Mouse (Mus musculus): Measurements from ENCODE around the gene Trim58. TPM values are rescaled to one million over a fixed set of nuclear protein-coding genes. Genes with fewer than 3 reads are reported as not detected.

Gene Trim58
- total and polyA plus RNA-seq, 3 experiments, result not detected

DNA sequence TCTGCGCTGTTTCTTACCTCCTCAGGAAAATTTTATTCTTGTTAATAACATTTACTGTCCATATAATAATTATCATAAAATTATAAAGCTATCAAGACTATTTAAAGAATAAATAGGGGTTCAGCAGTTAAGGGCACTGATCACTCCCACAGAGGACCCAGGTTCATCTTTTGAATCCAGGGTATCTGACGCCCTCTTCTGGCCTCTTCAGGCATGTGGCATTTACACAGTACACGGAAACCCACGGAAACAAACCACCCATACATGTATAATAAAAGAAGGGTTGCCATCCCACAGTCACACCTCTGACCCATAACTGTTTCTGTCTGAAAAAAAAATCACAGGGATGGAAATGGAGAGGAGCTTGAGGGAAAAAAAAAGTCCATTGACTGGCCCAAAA lies 31.6 kb downstream of the Trim58 start:
- H3K9ac ChIP-seq (ENCODE audit: insufficient read depth, low read depth), result no peak overlapping the region
- no peak overlapping the region for H3K27ac ChIP-seq (ENCODE audit: insufficient read depth, low read depth)
- no peaks in the 10 kb centered on the region for H3K9me3 ChIP-seq (replicated peaks; ENCODE audit: low read length)
- no peak for DNase-seq (ENCODE audit: extremely low read depth)
- dilution Hi-C loops (cut with MboI; ENCODE audit: extremely low pct_ligation_motif_present, extremely low pct_unique_long_range_greater_than_20kb, low sequenced_read_pairs) (no loop called here), in situ Hi-C loops (cut with MboI; ENCODE audit: low pct_ligation_motif_present, low pct_unique_long_range_greater_than_20kb, low sequenced_read_pairs) (no loop called here)
- H3K79me2 ChIP-seq (replicated peaks; ENCODE audit: control insufficient read depth, extremely low read depth, insufficient read depth, poor library complexity, severe bottlenecking), result no peaks in the 10 kb centered on the region
- H3K4me2 ChIP-seq (ENCODE audit: insufficient read depth, low read depth, poor library complexity, severe bottlenecking), result no peak overlapping the region
- TF ChIP-seq CTCF (conservative IDR thresholded peaks at IDR 0.05 in 1 of 2, IDR thresholded peaks at IDR 0.05 in 1 of 2; ENCODE audit: low read depth in 2 of 2, low read length in 2 of 2), result peak in 1 of 2 experiments; percentile 20; a peak in 2 of 4 replicates
- TF ChIP-seq UBTF (IDR thresholded peaks at IDR 0.05; ENCODE audit: low read depth, low read length), result no peak
- no peak overlapping the region for H3K4me3 ChIP-seq (replicated peaks in 1 of 3; ENCODE audit: low read depth in 2 of 3, low read length in 2 of 3, poor library complexity in 1 of 3)
- H3K36me3 ChIP-seq (replicated peaks in 1 of 2; ENCODE audit: control insufficient read depth in 1 of 2, insufficient read depth in 1 of 2, low read length in 1 of 2), result no peaks in the 10 kb centered on the region
- H3K4me1 ChIP-seq (ENCODE audit: control insufficient read depth in 1 of 2, insufficient read depth in 2 of 2), result no peaks in the 10 kb centered on the region
- peaks cover 21% of the 10 kb centered on the region for H3K27me3 ChIP-seq (replicated peaks)

DNA sequence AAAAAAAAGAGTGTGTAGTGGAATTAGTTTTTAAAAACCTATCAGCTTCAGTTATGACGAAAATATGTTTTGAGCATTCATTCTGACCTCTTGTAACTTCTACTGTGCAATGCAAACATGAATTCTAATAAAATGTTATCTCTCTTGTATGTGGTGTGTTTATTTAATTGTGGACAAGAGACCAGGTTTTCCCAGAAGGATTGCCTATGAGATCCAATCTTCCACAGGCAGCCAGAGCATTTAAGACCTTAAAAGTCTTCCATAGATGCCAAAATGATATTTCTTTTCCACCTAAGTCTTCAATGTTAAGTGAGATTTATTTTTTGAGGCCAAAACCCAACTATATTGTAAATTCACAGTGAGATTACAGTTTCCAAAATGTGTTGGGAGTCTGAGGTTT lies 40.5 kb downstream of the Trim58 start, which contains the start of gene Olfr320:
TSS of gene Olfr320 (plus strand) at position 301 of the 400 bp plus-strand sequence.
- Histone ChIP-seq H3K4me3 (replicated peaks in 1 of 3; ENCODE audit: low read depth in 2 of 3, low read length in 2 of 3, poor library complexity in 1 of 3) (no peak within 1 kb of the TSS), H3K4me2 (ENCODE audit: insufficient read depth, low read depth, poor library complexity, severe bottlenecking) (no peak within 1 kb of the TSS), H3K9ac (ENCODE audit: insufficient read depth, low read depth) (no peak within 1 kb of the TSS), H3K36me3 (replicated peaks in 1 of 2; ENCODE audit: control insufficient read depth in 1 of 2, insufficient read depth in 1 of 2, low read length in 1 of 2) (no peaks in the 10 kb centered on the region), H3K27ac (ENCODE audit: insufficient read depth, low read depth) (no peak within 1 kb of the TSS), H3K79me2 (replicated peaks; ENCODE audit: control insufficient read depth, extremely low read depth, insufficient read depth, poor library complexity, severe bottlenecking) (no peaks in the 10 kb centered on the region), H3K27me3 (replicated peaks) (peaks cover 39% of the 10 kb centered on the region), H3K4me1 (ENCODE audit: control insufficient read depth in 1 of 2, insufficient read depth in 2 of 2) (no peaks in the 10 kb centered on the region), H3K9me3 (replicated peaks; ENCODE audit: low read length) (no peaks in the 10 kb centered on the region)
- TF ChIP-seq BHLHE40 (IDR thresholded peaks at IDR 0.05; ENCODE audit: low read depth, low read length) (no peak), MEF2A (IDR thresholded peaks at IDR 0.05; ENCODE audit: borderline replicate concordance, low read depth, low read length) (no peak), POLR2A (IDR thresholded peaks at IDR 0.05; ENCODE audit: low read depth, low read length) (no peak), NRF1 (IDR thresholded peaks at IDR 0.05; ENCODE audit: low read depth, low read length) (no peak)
- in situ Hi-C loops (cut with MboI; ENCODE audit: low pct_ligation_motif_present, low pct_unique_long_range_greater_than_20kb, low sequenced_read_pairs) (no loop called here), dilution Hi-C loops (cut with MboI; ENCODE audit: extremely low pct_ligation_motif_present, extremely low pct_unique_long_range_greater_than_20kb, low sequenced_read_pairs) (no loop called here)
- no peak for DNase-seq (ENCODE audit: extremely low read depth)

DNA sequence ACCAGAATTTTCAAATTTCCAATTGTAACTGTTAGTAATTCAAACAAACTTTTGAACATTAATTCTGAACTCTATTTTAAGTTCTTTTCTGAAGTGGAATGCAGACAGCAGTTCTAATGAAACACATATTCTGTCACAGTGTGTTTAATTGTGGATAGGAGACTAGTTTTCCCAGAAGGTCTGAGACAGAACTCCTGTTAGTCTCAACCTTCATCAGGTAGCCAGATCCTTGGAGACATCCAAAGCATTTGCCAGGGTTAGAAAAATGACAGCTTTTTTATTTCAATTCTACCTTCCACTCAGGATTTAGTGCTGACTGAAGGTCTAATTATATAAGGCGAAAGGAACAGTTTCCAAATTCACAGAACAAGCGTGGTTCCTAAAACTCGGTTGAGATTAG lies 58.6 kb downstream of the Trim58 start, which contains the start of gene Olfr319:
TSS of gene Olfr319 (plus strand) at position 301 of the 400 bp plus-strand sequence.
- in situ Hi-C loops (cut with MboI; ENCODE audit: low pct_ligation_motif_present, low pct_unique_long_range_greater_than_20kb, low sequenced_read_pairs), result no loop called here

More for the DNA sequence above, 58.6 kb downstream of the Trim58 start, which contains the start of gene Olfr319:
- Histone ChIP-seq H3K4me3 (replicated peaks in 1 of 3; ENCODE audit: low read depth in 2 of 3, low read length in 2 of 3, poor library complexity in 1 of 3) (no peak within 1 kb of the TSS), H3K4me1 (ENCODE audit: control insufficient read depth in 1 of 2, insufficient read depth in 2 of 2) (no peaks in the 10 kb centered on the region), H3K36me3 (replicated peaks in 1 of 2; ENCODE audit: control insufficient read depth in 1 of 2, insufficient read depth in 1 of 2, low read length in 1 of 2) (no peaks in the 10 kb centered on the region), H3K27ac (ENCODE audit: insufficient read depth, low read depth) (no peak within 1 kb of the TSS), H3K9me3 (replicated peaks; ENCODE audit: low read length) (peaks cover 16% of the 10 kb centered on the region), H3K79me2 (replicated peaks; ENCODE audit: control insufficient read depth, extremely low read depth, insufficient read depth, poor library complexity, severe bottlenecking) (no peaks in the 10 kb centered on the region), H3K9ac (ENCODE audit: insufficient read depth, low read depth) (no peak within 1 kb of the TSS), H3K27me3 (replicated peaks) (peaks cover 67% of the 10 kb centered on the region), H3K4me2 (ENCODE audit: insufficient read depth, low read depth, poor library complexity, severe bottlenecking) (no peak within 1 kb of the TSS)
- DNase-seq (ENCODE audit: extremely low read depth), result no peak
- dilution Hi-C loops (cut with MboI; ENCODE audit: extremely low pct_ligation_motif_present, extremely low pct_unique_long_range_greater_than_20kb, low sequenced_read_pairs), result no loop called here
- TF ChIP-seq ZC3H11A (IDR thresholded peaks at IDR 0.05; ENCODE audit: low read depth, low read length), result no peak
- TF ChIP-seq MAZ (IDR thresholded peaks at IDR 0.05; ENCODE audit: low read depth, low read length), result no peak
- no peak for TF ChIP-seq CTCF (conservative IDR thresholded peaks at IDR 0.05 in 1 of 2, IDR thresholded peaks at IDR 0.05 in 1 of 2; ENCODE audit: low read depth in 2 of 2, low read length in 2 of 2)
- no peak for TF ChIP-seq ELF1 (IDR thresholded peaks at IDR 0.05; ENCODE audit: low read depth, low read length)
- no peak for TF ChIP-seq USF1 (IDR thresholded peaks at IDR 0.05; ENCODE audit: low read depth, low read length)
- TF ChIP-seq NELFE (IDR thresholded peaks at IDR 0.05; ENCODE audit: low read depth, low read length), result no peak
- TF ChIP-seq SMC3 (IDR thresholded peaks at IDR 0.05; ENCODE audit: low read depth, low read length), result no peak
- no peak for TF ChIP-seq CHD2 (IDR thresholded peaks at IDR 0.05; ENCODE audit: low read length)
- no peak for TF ChIP-seq MXI1 (IDR thresholded peaks at IDR 0.05; ENCODE audit: low read depth, low read length)

Other genes with a start within 250 kb of the Trim58 start
Only the 20 nearest of the 28 such genes appear.
- not detected in 2 replicates for gene Olfr332, start 147.9 kb upstream of the Trim58 start, total RNA-seq (2012; rRNA removed)
- gene Olfr332, start 147.9 kb upstream of the Trim58 start, total RNA-seq (2014; rRNA removed), result not detected in 2 replicates
- not detected in 2 replicates for gene Olfr332, start 147.9 kb upstream of the Trim58 start, polyA plus RNA-seq (2012; ENCODE audit: insufficient read length, low read depth)
- gene Olfr331, start 137.9 kb upstream of the Trim58 start, total RNA-seq (2012; rRNA removed), result not detected in 2 replicates
- gene Olfr331, start 137.9 kb upstream of the Trim58 start, total RNA-seq (2014; rRNA removed), result not detected in 2 replicates
- gene Olfr331, start 137.9 kb upstream of the Trim58 start, polyA plus RNA-seq (2012; ENCODE audit: insufficient read length, low read depth), result not detected in 2 replicates
- gene Olfr330, start 105.6 kb upstream of the Trim58 start, total RNA-seq (2012; rRNA removed), result not detected in 2 replicates
- gene Olfr330, start 105.6 kb upstream of the Trim58 start, total RNA-seq (2014; rRNA removed), result not detected in 2 replicates
- not detected in 2 replicates for gene Olfr330, start 105.6 kb upstream of the Trim58 start, polyA plus RNA-seq (2012; ENCODE audit: insufficient read length, low read depth)
- gene Olfr329-ps, start 94.0 kb upstream of the Trim58 start, total RNA-seq (2012; rRNA removed), result not detected in 2 replicates
- not detected in 2 replicates for gene Olfr329-ps, start 94.0 kb upstream of the Trim58 start, total RNA-seq (2014; rRNA removed)
- gene Olfr329-ps, start 94.0 kb upstream of the Trim58 start, polyA plus RNA-seq (2012; ENCODE audit: insufficient read length, low read depth), result not detected in 2 replicates
- gene Olfr328, start 84.8 kb upstream of the Trim58 start, total RNA-seq (2012; rRNA removed), result not detected in 2 replicates
- gene Olfr328, start 84.8 kb upstream of the Trim58 start, total RNA-seq (2014; rRNA removed), result not detected in 2 replicates
- not detected in 2 replicates for gene Olfr328, start 84.8 kb upstream of the Trim58 start, polyA plus RNA-seq (2012; ENCODE audit: insufficient read length, low read depth)
- gene Olfr224, start 69.9 kb upstream of the Trim58 start, total RNA-seq (2012; rRNA removed), result not detected in 2 replicates
- not detected in 2 replicates for gene Olfr224, start 69.9 kb upstream of the Trim58 start, total RNA-seq (2014; rRNA removed)
- gene Olfr224, start 69.9 kb upstream of the Trim58 start, polyA plus RNA-seq (2012; ENCODE audit: insufficient read length, low read depth), result not detected in 2 replicates
- not detected in 2 replicates for gene Olfr325, start 62.7 kb upstream of the Trim58 start, total RNA-seq (2012; rRNA removed)
- gene Olfr325, start 62.7 kb upstream of the Trim58 start, total RNA-seq (2014; rRNA removed), result not detected in 2 replicates
- gene Olfr325, start 62.7 kb upstream of the Trim58 start, polyA plus RNA-seq (2012; ENCODE audit: insufficient read length, low read depth), result not detected in 2 replicates
- not detected in 2 replicates for gene Olfr324, start 45.4 kb upstream of the Trim58 start, total RNA-seq (2012; rRNA removed)
- not detected in 2 replicates for gene Olfr324, start 45.4 kb upstream of the Trim58 start, total RNA-seq (2014; rRNA removed)
- gene Olfr324, start 45.4 kb upstream of the Trim58 start, polyA plus RNA-seq (2012; ENCODE audit: insufficient read length, low read depth), result not detected in 2 replicates
- not detected in 2 replicates for gene 2210407C18Rik, start 24.4 kb upstream of the Trim58 start, total RNA-seq (2012; rRNA removed)
- not detected in 2 replicates for gene 2210407C18Rik, start 24.4 kb upstream of the Trim58 start, total RNA-seq (2014; rRNA removed)
- gene 2210407C18Rik, start 24.4 kb upstream of the Trim58 start, polyA plus RNA-seq (2012; ENCODE audit: insufficient read length, low read depth), result not detected in 2 replicates
- gene Olfr323, start 10.0 kb upstream of the Trim58 start, total RNA-seq (2012; rRNA removed), result not detected in 2 replicates
- gene Olfr323, start 10.0 kb upstream of the Trim58 start, total RNA-seq (2014; rRNA removed), result not detected in 2 replicates
- gene Olfr323, start 10.0 kb upstream of the Trim58 start, polyA plus RNA-seq (2012; ENCODE audit: insufficient read length, low read depth), result not detected in 2 replicates
- not detected in 2 replicates for gene Olfr322, start 18.3 kb downstream of the Trim58 start, total RNA-seq (2012; rRNA removed)
- gene Olfr322, start 18.3 kb downstream of the Trim58 start, total RNA-seq (2014; rRNA removed), result not detected in 2 replicates
- not detected in 2 replicates for gene Olfr322, start 18.3 kb downstream of the Trim58 start, polyA plus RNA-seq (2012; ENCODE audit: insufficient read length, low read depth)
- not detected in 2 replicates for gene Olfr320, start 40.6 kb downstream of the Trim58 start, total RNA-seq (2012; rRNA removed)
- not detected in 2 replicates for gene Olfr320, start 40.6 kb downstream of the Trim58 start, total RNA-seq (2014; rRNA removed)
- gene Olfr320, start 40.6 kb downstream of the Trim58 start, polyA plus RNA-seq (2012; ENCODE audit: insufficient read length, low read depth), result not detected in 2 replicates
- not detected in 2 replicates for gene Olfr319, start 58.7 kb downstream of the Trim58 start, total RNA-seq (2012; rRNA removed)
- gene Olfr319, start 58.7 kb downstream of the Trim58 start, total RNA-seq (2014; rRNA removed), result not detected in 2 replicates
- gene Olfr319, start 58.7 kb downstream of the Trim58 start, polyA plus RNA-seq (2012; ENCODE audit: insufficient read length, low read depth), result not detected in 2 replicates
- gene Olfr318, start 83.5 kb downstream of the Trim58 start, total RNA-seq (2012; rRNA removed), result not detected in 2 replicates
- gene Olfr318, start 83.5 kb downstream of the Trim58 start, total RNA-seq (2014; rRNA removed), result not detected in 2 replicates
- gene Olfr318, start 83.5 kb downstream of the Trim58 start, polyA plus RNA-seq (2012; ENCODE audit: insufficient read length, low read depth), result not detected in 2 replicates
- not detected in 2 replicates for gene Olfr317, start 98.7 kb downstream of the Trim58 start, total RNA-seq (2012; rRNA removed)
- not detected in 2 replicates for gene Olfr317, start 98.7 kb downstream of the Trim58 start, total RNA-seq (2014; rRNA removed)
- not detected in 2 replicates for gene Olfr317, start 98.7 kb downstream of the Trim58 start, polyA plus RNA-seq (2012; ENCODE audit: insufficient read length, low read depth)
- not detected in 2 replicates for gene Olfr316, start 112.3 kb downstream of the Trim58 start, total RNA-seq (2012; rRNA removed)
- not detected in 2 replicates for gene Olfr316, start 112.3 kb downstream of the Trim58 start, total RNA-seq (2014; rRNA removed)
- gene Olfr316, start 112.3 kb downstream of the Trim58 start, polyA plus RNA-seq (2012; ENCODE audit: insufficient read length, low read depth), result not detected in 2 replicates
- not detected in 2 replicates for gene Olfr315, start 132.7 kb downstream of the Trim58 start, total RNA-seq (2012; rRNA removed)
- not detected in 2 replicates for gene Olfr315, start 132.7 kb downstream of the Trim58 start, total RNA-seq (2014; rRNA removed)
- gene Olfr315, start 132.7 kb downstream of the Trim58 start, polyA plus RNA-seq (2012; ENCODE audit: insufficient read length, low read depth), result not detected in 2 replicates
- not detected in 2 replicates for gene Olfr314, start 142.5 kb downstream of the Trim58 start, total RNA-seq (2012; rRNA removed)
- gene Olfr314, start 142.5 kb downstream of the Trim58 start, total RNA-seq (2014; rRNA removed), result not detected in 2 replicates
- gene Olfr314, start 142.5 kb downstream of the Trim58 start, polyA plus RNA-seq (2012; ENCODE audit: insufficient read length, low read depth), result not detected in 2 replicates
- gene Fam183b, start 161.5 kb downstream of the Trim58 start, total RNA-seq (2012; rRNA removed), result 0.67 and 0.72 TPM in 2 replicates
- gene Fam183b, start 161.5 kb downstream of the Trim58 start, total RNA-seq (2014; rRNA removed), result not detected in 2 replicates
- gene Fam183b, start 161.5 kb downstream of the Trim58 start, polyA plus RNA-seq (2012; ENCODE audit: insufficient read length, low read depth), result not detected in 2 replicates
- 0.04 and 0.13 TPM in 2 replicates for gene Olfr313, start 174.5 kb downstream of the Trim58 start, total RNA-seq (2012; rRNA removed)
- gene Olfr313, start 174.5 kb downstream of the Trim58 start, total RNA-seq (2014; rRNA removed), result not detected in 2 replicates
- 0.09 and 0.10 TPM in 2 replicates for gene Olfr313, start 174.5 kb downstream of the Trim58 start, polyA plus RNA-seq (2012; ENCODE audit: insufficient read length, low read depth)